Mouse (Mus musculus) hindbrain, embryonic 12.5 days (tissue): ENCODE measurements at regions not wholly inside any gene's neighbourhood (a gene's known extent, or its start where the extent isn't known, plus 50 kb on each side); places are given as distances from the start of the nearest gene placed in this dataset.

Source experiments
- ATAC-seq: fragments of 200-750 bp; cut with Nextera tagmentation; 2 replicates; pipeline ENCODE4 v1.8.0; 2017; ENCODE audit warnings: moderate TSS enrichment; ENCODE audit not compliant: low FRiP score
- H3K27ac ChIP-seq: fragments of 300-500 bp; sonication (generic); 2 replicates; pipeline ENCODE4 v1.5.1; 2016; ENCODE audit warnings: mild to moderate bottlenecking
- H3K27me3 ChIP-seq: fragments of 300-500 bp; sonication (generic); 2 replicates; pipeline ENCODE4 v1.6.1; 2016; ENCODE audit warnings: mild to moderate bottlenecking
- H3K36me3 ChIP-seq: fragments of 300-500 bp; sonication (generic); 2 replicates; pipeline ENCODE4 v1.6.1; 2016; ENCODE audit warnings: mild to moderate bottlenecking
- H3K4me1 ChIP-seq: fragments of 300-500 bp; sonication (generic); 2 replicates; pipeline ENCODE4 v1.6.1; 2016
- H3K4me2 ChIP-seq: fragments of 300-500 bp; sonication (generic); replicated peaks from 2 replicates; pipeline ENCODE4 v1.6.1; 2016; ENCODE audit warnings: mild to moderate bottlenecking
- H3K4me3 ChIP-seq: fragments of 300-500 bp; sonication (generic); 2 replicates; pipeline ENCODE4 v1.5.1; 2016; ENCODE audit warnings: mild to moderate bottlenecking
- H3K9ac ChIP-seq: fragments of 300-500 bp; sonication (generic); 2 replicates; pipeline ENCODE4 v1.6.1; 2016; ENCODE audit warnings: mild to moderate bottlenecking, moderate library complexity
- H3K9me3 ChIP-seq: fragments of 300-500 bp; sonication (generic); replicated peaks from 2 replicates; pipeline ENCODE4 v1.6.1; 2016; ENCODE audit warnings: mild to moderate bottlenecking
- WGBS: fragments of 180-500 bp; shearing (Covaris S2); methylation state at CpG from one replicate; pipeline ENCODE4 v1.1.7; 2016; 5-methylcytosine and 5-hydroxymethylcytosine counted together

GRCm38 (mm10) chr5:42659994-42660393 is 573.0 kb upstream of the Cpeb2 start:
- Histone ChIP-seq H3K4me3 (no peak overlapping the region), H3K9me3 (no peaks in the 10 kb centered on the region), H3K27me3 (no peaks in the 10 kb centered on the region), H3K9ac (no peak overlapping the region), H3K27ac (no peak overlapping the region), H3K4me2 (no peak overlapping the region), H3K36me3 (no peaks in the 10 kb centered on the region), H3K4me1 (peaks cover 2% of the 10 kb centered on the region; the same call in 1 of the 2 replicates)
- ATAC-seq, result no peak
- WGBS, result 59% methylated on average over 4 of the region's 4 CpGs

- H3K9ac ChIP-seq, result no peak overlapping the region
- no peaks in the 10 kb centered on the region for H3K4me1 ChIP-seq
- no peaks in the 10 kb centered on the region for H3K9me3 ChIP-seq
- H3K4me3 ChIP-seq, result no peak overlapping the region
- 91% methylated on average over 5 of the region's 5 CpGs for WGBS
- H3K27me3 ChIP-seq, result no peaks in the 10 kb centered on the region
- H3K36me3 ChIP-seq, result no peaks in the 10 kb centered on the region
- H3K4me2 ChIP-seq, result no peak overlapping the region
- H3K27ac ChIP-seq, result no peak overlapping the region
- ATAC-seq, result no peak
These were observed 553.4 kb upstream of the Cpeb2 start for GRCm38 (mm10) chr5:42679617-42680016.

DNA sequence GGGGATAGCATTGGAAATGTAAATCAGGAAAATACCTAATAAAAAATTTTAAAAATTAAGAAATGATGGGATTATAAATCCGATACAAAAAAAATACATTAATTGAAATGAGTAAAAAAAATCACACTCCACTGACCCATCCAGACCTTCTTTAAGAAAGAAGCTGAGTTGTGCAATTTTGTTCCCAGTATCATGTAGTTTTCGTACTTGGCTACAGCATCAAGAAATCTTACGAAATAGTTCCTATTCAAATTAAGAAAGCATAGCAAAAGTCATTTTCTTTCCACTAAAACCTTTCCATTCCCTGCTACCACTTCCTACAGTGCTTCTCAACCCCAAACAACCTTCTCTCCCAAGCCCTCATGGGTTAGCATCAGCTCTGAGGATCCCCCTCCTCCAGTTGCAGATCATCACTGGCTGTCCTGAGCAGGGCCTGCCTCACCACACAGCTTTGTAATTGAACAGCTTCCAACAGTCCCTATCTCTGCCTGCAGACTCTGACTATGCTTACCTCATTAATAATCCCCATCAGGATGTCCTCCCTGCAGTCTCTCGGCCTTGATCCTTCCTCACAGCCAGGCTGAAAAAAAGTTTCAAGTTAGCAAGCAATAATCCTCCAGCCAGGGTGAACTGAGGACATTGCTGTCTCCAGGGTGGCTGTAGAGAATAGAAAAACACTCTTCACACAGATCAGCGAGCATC is 547.5 kb upstream of the Cpeb2 start:
- ATAC-seq, result peak; percentile 54; the same call in 1 of the 2 replicates
- Histone ChIP-seq H3K4me3 (no peak overlapping the region), H3K27ac (no peak overlapping the region), H3K27me3 (no peaks in the 10 kb centered on the region), H3K9ac (no peak overlapping the region), H3K4me1 (no peaks in the 10 kb centered on the region), H3K36me3 (no peaks in the 10 kb centered on the region), H3K4me2 (no peak overlapping the region), H3K9me3 (no peaks in the 10 kb centered on the region)
- WGBS, result 74% methylated on average over 5 of the region's 5 CpGs

- Histone ChIP-seq H3K9ac (no peak overlapping the region), H3K4me2 (no peak overlapping the region), H3K27ac (no peak overlapping the region), H3K27me3 (no peaks in the 10 kb centered on the region), H3K36me3 (no peaks in the 10 kb centered on the region), H3K9me3 (no peaks in the 10 kb centered on the region), H3K4me3 (no peak overlapping the region), H3K4me1 (no peaks in the 10 kb centered on the region)
- no peak for ATAC-seq
These were observed 545.8 kb upstream of the Cpeb2 start for GRCm38 (mm10) chr5:42687176-42687575.
